Mouse (Mus musculus): ENCODE measurements around the gene Crtac1.

DNA sequence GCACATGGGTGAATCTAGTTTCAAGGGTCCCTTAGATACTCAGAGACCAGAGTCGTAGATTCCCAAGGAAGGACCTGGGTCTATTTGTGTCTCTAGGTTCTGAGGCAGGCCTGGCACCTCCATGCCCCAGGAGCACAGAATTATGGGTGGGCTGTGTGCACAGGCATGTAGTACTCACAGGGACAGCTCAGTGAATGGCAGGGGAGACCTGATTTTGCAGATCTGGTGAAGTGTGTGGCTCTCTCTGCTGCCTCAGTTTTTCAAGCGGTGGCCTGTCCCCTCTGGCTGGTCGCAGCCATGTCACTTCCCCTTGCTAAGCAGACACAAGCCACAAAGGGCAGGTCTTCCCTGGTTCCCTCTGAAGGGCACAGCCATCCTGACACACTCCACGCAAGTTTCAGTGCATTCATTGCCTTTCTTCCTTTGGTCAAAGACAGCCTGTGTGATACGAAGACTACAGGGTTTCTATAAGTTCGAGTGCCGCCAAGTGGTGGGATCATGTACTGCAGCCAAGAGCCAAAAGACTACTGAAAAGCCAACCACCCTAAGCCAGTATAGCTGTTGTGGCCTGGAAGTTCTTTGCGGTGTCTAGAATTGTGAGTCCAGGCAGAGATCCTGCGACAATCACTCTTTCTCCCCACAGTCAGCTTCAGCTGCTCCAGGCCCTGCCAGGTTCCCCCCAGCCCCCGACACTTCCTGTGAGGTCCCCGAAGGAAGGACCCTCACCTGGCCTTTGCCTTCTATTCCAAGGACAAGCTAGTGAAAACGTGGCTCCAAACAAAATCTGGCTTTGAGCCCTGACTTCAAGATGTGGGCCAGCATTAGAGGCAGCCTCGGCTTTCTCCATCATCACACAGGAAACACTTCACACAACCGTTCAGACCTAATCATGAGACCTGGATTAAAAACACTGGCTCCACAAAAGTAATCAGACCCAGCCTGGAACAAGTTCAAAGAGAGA lies 159.3 kb downstream of the Crtac1 start:
- TF ChIP-seq CTCF (IDR thresholded peaks at IDR 0.05; ENCODE audit: borderline replicate concordance, insufficient read depth, low read length) (peak; percentile 17; the same call in 1 of the 2 replicates), POLR2A (IDR thresholded peaks at IDR 0.05; ENCODE audit: low read depth, low read length) (no peak)

Data from embryonic fibroblast, embryonic 13.5 days (primary cell).